Mouse (Mus musculus) cerebellum, adult 2 months (tissue): ENCODE results near the gene Ppp1r9b.

Experiments used
- CTCF ChIP-seq: fragments of 200-500 bp; IDR thresholded peaks from 2 replicates; pipeline ENCODE4 v1.5.1; 2011; ENCODE audit warnings: low read depth, mild to moderate bottlenecking, control low read depth, low read length, moderate library complexity, borderline replicate concordance; ENCODE audit not compliant: insufficient read depth
- POLR2A ChIP-seq: fragments of 200-500 bp; IDR thresholded peaks from 2 replicates; pipeline ENCODE4 v1.6.1; 2011; ENCODE audit warnings: low read length, control low read depth, borderline replicate concordance; ENCODE audit not compliant: insufficient read depth

DNA sequence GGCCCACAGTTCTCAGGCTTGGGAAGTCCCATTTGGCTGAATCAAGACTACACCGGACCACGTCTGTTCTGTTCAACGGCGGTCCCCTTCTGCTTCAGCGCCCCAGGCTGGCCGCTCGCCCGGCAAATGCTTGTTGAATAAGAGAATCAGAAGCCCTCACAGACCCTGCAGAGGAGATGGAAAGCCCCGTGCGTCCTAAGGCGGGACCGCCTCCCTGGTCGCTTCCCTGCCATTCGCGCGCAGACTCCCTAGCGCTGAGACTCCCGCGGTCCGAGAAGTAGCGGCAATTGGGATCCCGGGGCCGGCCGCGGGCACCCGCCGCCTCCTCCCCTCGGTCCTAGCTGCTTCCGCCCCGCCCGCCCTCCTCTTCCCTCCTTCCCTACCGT, 18.8 kb downstream of the Ppp1r9b start, which contains the start of gene Samd14:
- TF ChIP-seq CTCF (no peak), POLR2A (no peak)
